Mouse (Mus musculus) spleen, adult 12 weeks (tissue): ENCODE data around the gene Fam173b.
A peak's percentile ranks its signal among the peaks of the same experiment; 100 is the strongest.
"Not testable (repeated sequence)": the region's sequence is repeated elsewhere in the genome, so short reads cannot be mapped to it uniquely, and the experiment has no call there.

Experiments
- DNase-seq: peaks from one replicate; pipeline ENCODE4 v3.0.0; 2022; ENCODE audit warnings: low spot score

The Fam173b gene

DNA sequence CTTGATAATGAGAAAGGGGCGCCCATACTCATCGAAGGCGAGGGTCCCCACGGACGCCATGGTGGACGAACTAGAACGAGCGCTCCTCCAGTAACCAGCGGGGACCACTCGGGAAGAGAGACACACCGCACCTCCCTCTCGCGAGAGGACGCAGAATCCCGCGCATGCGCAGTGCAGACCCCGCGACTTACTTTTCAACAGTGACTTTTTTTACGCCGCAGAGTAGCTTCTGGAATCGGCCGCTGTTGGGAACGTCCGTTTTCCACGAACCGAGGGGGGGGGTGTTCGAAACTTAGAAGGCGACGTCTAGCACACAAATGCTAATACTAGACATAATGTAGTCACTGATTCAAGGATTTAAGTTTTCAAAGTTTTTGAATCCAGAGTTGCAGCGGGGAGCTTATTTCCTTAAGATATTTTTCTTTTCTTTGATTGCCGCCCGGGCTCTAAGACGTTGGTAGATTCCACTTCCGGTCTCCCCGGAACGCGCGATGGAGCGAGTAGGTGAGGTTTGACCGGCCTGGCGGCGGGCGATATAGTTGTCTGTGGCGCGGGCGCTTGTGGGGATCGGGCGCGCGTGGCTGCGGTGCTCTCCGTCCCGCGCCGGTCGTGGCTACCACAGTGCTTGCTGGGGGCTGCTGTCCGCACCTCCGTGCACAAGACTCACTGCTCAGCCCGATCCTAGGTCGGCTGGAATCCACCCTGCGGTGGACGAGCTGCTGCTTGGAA lies at the start of gene Fam173b, which contains the start of gene Cct5:
Gene Fam173b (plus strand): TSS at position 207 of the 729 bp plus-strand sequence.
Gene Cct5 (minus strand): TSS at position 159 of the 729 bp plus-strand sequence.
- DNase-seq: peak; percentile 98

DNA sequence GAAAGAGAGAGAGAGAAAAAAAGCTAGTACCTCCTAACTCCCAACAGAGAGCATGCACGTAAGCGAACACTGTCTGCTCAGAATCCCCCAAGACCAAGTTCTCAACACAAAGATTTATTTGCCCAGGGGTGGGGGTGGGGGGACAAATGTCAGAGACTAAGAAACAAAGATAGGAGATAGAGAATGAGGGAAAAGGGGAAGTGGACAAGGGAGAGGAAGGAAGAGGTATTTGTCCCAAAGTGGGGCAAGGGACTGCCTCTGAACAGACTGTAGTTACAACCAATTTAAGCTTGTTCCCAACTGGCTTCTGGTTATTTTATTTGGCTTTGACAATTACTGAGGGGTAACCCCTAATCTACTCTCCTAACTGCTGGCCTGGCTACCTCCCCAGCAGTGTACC lies 46.8 kb upstream of the Fam173b start:
- DNase-seq: no peak

DNA sequence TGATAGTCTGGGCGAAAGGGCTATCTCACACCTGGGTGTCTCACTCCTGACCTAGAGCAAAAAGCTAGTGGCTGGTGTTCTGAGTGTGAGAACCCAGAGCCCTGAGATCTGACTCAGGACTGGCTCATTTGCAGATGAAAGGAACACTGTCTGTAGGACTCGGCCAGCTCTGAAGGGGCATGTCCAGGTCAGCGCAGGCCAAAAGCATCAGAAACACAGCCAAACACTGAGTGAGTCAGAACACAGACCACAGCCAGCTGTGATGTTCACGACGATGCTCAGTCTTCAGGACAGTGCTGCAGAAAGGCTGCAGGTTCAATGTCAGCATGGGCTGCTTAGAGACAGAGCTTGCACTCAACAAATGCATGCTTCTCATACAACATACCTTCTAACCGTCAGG lies 40.3 kb upstream of the Fam173b start:
- DNase-seq: no peak

DNA sequence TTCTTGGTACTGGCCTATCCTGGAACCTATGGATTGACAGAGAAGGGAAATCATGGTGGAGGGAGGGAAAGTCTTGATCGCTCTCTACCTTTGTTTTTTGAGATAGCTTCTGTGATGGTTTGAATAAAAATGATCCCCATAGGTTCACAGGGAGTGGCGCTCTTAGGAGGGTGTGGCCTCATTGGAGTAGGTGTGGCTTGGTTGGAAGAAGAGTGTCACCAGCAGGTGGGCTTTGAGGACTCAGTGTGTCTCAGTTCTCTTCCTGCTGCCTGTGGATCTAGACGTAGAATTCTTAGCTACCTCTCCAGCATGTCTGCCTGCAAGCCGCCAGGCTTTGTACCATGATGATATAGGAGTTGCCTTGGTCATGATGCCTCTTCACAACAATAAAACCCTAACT lies 39.7 kb upstream of the Fam173b start:
- no peak for DNase-seq

DNA sequence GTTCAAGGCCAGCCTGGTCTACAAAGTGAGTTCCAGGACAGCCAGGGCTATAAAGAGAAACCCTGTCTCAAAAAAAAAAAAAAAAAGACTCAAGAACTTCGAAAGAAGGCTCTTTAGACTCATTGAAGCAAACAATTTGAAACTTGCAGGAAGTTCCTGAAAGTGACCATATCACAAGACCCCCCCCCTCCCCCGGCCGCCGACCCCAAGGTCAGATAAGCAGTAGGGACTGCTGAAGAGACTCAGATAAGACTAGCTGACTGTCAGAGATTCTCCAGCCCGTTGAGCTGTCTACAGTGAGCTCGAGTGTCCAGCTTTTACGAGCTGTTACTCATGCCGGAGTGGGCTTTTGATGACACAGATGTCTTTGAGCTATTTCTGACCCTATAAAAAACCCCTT lies 38.8 kb upstream of the Fam173b start:
- no peak for DNase-seq

DNA sequence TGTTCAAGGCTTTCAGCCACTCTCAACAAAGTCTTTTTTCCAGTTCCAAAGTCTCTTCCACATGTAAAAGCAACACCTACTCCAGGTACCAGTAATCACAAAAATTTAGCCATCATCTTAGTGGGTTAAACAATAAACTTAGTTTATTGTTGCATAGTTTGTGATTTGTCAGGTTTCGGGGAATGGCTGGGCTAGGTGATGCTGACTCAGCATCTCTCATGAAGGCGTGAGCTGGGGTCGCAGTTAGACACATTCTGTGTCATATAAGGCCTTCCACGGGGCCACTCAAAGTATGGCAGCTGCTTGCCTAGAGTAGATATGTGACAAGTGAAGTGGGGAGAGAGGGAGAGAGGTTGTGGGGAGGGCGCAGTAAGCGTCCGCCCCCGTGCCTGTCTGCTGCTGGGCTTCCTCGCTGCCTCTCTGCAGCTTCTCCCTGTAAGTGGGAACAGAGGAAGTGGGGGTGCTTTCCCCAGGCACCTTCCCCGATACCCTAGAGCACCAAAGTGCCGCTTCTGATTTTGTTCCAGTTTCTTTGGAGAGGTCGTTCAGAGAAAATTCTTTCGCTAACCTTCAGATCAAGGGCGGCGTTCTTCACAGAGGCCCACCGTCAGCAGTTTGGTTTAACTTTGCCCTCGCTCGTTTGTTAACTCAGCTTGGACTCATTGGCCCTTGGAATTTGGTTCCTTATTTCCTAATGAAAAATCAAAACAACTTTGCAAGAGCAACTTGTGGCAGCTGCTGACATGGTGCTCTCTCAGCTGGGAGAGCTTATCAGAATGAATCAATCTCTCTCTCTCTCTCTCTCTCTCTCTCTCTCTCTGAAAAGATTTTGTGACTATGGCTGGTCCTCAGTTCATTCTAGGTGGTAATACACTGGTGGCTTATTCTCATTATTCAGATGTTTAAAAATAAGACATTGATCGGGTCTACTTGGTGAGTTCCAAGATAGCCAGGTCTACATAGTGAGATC lies 37.8 kb upstream of the Fam173b start:
- no peak for DNase-seq

DNA sequence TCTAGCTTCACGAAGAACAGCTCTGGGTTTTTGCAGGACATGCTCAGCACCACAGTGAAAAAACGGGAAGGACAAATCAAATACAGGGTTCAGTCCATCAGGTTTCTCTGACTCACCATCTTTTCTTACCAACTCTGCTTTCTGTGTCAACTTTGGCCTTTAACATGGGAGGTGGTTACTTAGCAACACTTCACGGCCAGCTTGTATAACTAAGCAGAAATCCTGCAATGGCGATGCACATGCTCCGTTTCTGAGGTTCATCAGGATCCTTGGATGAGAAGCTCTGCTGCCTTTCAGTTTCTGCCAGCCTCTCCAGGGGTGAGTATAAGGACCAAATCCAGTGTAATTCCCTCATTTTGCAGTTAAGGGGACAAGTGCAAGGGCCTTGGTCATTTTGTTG lies 36.5 kb upstream of the Fam173b start, which contains the start of gene Cmbl:
Gene Cmbl (plus strand): TSS at position 206 of the 400 bp plus-strand sequence.
- no peak for DNase-seq

DNA sequence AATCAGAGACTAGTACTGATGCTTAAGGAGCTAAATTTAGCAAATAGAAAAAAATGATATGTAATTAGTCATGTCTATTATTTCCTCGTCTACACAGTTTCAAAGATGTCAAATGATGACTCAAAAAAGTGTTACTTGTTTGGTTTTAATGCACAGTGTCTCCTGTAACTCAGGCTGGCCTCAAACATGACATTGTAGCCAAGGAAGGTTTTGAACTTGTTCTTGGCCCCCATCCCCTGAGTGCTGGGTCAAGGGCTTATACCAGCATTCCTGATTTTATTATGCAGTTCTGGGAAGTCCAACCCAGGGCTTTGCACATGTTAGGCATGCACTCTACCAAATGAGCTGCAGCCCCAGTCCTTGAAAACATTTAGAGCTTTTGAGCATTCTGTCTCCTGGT lies 35.9 kb upstream of the Fam173b start:
- DNase-seq: no peak

DNA sequence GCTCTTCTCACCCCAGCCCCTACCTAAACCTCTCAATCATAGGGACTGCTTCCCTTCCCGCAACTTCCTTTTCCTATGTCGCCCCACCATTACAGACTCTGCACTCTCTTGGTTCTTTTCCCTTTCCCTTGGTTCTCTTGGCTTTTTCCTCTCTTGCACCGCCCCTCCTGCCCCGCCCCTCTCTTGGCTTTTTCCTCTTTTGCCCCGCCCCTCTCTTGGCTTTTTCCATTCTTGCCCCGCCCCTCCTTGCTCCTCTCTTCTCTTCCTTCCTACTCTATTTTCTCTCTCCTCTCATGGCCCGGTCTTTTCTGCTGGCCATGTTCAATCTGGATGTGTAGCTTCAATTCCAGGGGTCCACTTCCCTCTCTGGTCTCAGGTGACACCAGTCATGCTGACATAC lies 34.2 kb upstream of the Fam173b start:
- DNase-seq: no peak

DNA sequence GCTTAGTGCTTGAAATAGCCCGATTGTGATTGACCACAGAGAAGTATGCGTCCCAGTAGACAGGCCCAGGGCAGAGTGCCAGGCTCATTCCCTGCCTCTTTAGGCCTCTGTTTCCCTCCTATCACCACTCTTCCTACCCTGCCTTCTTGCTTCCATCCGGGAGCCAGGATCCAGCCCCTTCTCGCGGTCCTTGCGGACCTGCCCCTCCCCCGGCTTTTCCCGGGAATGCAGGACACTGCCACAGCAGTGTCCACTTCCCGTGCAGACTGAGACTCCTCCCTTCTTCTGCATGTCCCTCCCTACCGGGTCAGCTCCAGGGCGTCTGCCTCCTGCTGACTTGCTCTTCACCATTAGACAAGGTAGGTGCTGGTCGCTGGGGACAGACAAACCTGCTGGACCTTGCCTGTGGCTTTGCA lies 33.1 kb upstream of the Fam173b start:
- no peak for DNase-seq

DNA sequence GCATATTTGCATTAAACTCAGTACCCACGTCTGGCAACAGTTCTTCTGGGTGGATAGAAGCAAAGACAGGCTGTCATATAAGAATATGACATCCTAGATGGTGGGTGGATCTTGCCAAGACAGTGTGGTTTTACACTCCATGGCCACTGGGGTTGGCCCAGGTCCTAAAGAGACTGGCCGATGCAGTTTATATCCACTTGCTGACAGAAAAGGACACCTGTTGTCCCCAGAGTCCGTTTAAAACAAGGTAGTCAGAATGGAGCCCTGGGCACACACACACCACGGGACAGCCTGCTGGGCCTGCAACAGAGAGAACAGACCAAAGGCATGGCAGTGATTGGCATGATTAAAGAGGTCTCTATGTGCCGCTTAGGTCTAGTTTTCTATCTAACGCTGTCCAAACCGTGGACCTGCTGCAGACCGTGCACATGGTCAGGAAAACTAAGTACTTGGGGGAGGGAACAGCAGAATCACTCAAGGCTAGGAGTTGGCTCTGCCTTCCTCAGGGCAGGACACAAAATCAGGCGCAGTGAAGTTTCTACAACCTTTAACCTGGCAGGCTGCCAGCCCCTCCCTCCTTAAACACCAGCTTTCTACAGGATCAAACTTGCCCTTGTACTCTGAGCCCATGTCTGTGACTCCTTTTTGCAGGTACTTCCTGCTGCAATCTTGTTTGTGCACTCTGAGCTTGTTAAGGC lies 32.2 kb upstream of the Fam173b start:
- no peak for DNase-seq

DNA sequence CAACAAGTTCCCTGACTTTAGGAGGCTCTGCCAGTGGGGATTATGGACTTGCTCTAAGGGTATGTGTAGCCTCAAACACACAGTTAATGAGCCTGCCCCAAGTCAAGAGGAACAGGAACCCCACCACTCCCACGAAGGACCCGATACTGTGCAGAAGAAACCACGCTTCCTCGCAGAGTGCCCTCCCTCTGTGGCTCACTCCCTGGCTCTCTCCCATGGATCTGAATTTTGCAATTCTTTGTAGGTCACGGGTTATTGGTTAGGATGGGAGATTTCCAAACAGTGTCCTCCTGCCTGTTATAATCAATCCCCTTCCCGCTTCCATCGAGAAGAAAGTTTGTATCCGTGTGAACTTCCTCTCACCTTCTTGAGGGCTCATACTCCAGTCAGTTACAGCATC lies 30.7 kb upstream of the Fam173b start:
- no peak for DNase-seq

DNA sequence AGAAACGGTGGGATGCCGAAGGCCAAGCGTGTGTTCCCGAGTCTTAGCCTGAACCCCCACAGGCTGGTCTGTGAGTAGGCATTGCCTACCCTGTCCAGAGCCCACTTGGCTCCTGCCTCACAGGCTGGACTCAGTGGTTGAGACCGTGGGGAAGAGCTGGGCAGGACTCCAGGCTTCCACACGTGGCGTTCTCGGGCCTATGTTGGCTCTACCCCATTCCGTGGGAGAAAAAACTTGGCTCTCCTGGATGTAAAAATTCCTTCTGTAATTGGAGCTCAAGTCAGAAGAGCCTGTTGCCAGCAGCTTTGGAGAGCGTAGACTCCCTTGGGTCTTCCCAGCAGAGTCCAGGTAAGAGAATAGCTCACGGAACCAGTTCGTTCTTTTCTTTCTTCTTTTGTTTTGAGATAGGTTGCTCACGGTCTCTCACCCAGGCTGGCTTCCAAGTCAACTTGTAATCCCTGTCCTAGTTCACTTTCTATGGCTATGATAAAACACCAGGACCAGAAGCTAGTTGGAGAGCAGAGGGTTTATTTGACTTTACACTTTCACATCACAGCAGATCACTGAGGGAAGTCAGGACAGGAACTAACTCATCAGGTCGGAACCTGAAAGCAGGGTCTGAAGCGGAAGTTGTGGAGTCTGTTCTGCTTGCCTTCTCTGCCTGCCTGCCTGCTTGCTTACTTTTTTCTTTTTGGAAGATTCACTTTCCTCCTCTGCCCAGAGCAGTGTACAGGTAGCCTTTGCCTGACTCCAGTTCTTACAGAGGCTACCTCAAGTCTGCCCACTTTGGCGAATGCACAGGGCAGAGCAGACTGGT lies 29.5 kb upstream of the Fam173b start:
- no peak for DNase-seq

DNA sequence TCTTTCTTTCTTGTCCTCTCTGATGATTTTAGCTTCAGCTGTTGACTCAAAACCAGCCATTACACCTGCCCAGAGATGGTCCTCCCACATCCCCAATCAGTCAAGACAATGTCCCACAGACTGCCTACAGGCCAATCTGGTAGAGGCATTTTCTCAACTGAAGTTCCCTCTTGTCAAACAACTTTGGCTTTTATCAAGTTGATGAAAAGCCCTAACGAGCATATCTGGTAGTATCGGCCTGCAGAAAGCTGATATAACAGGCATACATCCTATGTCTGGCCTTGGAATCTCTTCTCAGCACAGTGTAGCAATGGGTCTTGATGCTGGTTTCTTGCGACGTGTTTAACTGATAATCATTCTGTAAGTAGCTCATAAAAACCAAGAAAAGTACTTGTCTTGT lies 28.4 kb upstream of the Fam173b start:
- no peak for DNase-seq

DNA sequence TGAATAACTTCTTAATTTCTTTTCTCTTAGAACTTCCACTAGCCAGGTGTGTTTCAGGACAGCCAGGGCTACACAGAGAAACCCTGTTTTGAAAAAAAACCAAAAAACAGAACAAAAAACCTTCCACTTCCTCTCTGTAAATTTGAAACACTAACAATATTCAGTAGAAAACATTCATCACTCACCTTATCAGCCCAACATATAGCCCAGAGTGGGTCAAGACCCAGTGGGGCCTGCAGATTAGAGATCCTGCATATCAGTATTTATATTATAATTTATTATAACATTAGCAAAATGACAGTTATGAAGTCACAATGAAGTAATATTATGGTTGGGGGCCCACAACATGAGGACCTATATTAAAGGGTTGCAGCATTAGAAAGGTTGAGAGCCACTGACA lies 28.0 kb upstream of the Fam173b start:
- DNase-seq: no peak

DNA sequence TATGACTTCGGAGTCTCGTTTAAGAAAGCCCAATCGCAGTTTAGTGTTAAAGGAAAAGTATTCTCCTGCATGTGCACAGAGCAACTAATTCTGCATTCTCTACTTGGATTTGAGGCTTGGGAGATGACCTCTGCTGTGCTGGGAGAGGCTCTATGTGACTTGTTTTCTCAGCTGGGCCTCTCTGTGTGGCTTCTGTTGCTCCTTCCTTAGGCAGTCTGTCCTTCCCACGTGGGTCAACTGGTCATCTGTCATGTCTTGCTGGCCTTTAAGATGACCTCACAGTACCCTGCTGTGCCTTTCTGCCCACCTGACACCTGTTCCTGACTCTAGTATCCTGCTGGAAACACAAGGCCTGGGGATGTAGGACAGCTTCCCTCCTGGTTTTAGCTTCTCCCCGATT lies 25.6 kb upstream of the Fam173b start:
- no peak for DNase-seq

DNA sequence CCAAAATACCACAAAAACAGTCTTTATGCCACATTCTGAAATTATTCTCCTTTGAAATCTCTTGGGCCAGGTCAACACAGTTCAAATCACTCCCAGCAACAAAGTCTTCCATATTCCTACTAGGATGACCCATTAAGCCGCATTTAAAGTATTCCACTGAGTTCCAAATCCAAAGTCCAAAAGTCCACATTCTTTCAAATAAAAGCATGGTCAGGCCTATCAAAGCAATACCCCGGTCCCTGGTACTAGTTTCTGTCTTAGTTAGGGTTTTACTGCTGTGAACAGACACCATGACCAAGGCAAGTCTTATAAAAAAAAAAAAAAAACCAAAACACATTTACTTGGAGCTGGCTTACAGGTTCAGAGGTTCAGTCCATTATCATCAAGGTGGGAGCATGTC lies 20.6 kb upstream of the Fam173b start:
- not testable (repeated sequence) for DNase-seq

DNA sequence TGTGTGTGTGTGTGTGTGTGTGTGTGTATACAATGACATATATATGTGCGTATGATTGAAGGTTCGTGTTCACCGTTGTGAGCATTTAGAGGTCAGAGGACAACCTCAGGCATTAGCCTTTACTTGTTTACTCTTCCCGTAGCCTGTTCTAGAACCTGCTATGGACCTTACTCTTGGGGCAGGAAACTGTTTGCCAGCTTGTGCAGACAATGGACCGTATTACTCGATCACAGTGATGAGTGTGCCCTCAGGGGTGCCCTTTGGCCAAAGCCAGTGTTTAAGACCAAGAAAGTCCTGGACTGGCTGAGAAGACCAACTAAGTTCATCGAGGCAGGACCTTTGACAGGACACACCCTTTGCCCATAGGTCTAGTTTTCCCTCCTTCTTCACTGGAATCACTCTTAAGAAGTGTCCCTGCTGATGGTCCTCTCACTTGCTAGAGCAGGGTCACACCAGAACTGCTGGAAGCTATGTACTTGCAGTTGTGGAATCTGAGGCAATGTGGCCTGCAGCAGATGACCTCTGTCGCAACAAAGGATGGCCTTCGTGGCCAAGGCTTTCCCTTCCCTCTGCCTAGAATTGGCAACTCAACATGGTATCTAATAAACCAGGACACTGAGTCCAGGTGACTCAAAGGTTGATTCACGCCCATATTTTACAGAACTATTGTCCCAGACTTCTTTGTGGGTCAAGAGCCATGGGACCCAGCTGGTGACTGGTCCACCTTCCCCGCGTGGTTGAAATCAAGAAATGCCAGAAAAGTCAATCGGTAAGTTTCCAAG lies 18.2 kb upstream of the Fam173b start:
- no peak for DNase-seq

DNA sequence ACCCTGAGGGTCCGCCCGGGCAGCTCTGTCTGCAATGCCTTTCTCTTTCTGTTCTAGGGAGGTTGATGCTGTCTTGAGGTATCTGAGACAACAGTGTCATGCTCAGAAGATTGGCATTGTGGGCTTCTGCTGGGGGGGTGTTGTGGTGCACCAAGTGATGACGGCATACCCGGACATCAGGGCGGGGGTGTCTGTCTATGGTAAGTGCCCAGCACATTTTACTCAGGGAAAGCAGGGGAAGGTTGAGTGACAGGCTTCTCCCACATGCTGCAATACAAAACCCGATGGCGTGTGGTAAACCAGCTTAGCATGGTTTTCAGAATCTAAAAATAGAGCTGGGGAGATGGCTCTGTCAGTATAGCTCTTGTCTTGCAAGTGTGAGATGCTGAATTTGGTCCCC lies 16.4 kb upstream of the Fam173b start:
- no peak for DNase-seq

DNA sequence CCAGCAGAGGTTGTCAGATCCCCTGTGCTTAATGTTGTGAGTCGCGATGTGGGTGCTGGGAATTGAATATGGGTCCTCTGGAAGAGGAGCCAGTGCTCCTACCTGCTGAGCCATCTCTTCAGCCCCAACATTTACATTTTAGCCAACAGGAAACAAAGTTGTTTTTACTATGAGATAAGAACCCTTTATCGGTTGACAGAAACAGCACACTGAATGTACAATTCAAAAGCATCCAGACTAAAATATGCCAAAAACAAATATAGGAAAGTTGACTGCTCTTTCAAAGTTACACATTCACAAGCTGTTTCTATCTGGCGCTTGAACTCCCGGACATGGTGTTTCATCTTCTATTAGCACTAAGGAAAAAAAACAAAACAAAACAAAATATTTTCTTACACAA lies 15.6 kb upstream of the Fam173b start:
- DNase-seq: no peak

DNA sequence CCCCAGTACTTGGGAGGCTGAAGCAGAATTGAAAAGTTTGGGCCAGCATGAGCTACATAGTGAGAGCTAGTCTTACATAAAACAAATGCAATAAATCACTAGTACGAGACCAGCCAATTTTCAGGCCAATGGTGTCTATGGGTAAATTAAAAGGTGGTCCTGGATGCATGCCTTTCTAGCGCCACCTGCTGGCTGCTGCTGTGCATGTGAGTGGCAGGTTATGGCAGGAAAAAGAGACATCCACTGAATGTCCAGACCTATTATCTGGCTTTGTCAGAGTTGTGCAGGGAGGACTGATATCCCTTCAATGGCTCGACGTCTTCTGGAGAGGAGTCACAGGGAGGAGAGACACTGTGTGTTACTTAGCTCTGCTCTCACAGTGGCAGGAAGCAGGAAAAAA lies 15.1 kb upstream of the Fam173b start:
- DNase-seq: peak; percentile 52
